Mouse (Mus musculus): Measurements from ENCODE around the gene Clcf1.

DNA sequence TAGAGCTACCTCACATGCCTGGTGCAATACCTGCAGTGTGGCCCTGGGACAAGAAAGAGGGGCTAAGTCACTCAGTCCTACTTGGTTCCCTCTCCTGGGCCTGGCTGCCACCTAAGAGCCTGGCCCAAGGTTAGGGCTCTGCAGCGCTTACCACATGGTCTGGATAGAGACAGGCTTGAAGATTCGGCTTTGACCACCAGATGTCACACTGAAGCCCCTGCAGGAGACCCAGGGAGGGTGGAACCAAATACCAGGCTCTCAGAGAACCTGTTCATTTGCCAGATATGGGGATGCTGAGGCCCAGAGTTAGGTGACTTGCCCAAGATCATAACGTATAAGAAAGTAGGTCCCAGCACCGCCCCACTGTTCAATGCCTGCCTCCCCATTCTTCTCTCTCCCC lies 51.9 kb downstream of the Clcf1 start:
- TF ChIP-seq POLR2A (IDR thresholded peaks at IDR 0.05; ENCODE audit: borderline replicate concordance, extremely low read depth, low read depth, low read length) (no peak), CTCF (IDR thresholded peaks at IDR 0.05; ENCODE audit: insufficient read depth, low read length) (no peak)

All from lung, adult 2 months (tissue).